Mouse (Mus musculus) cerebellum, adult 2 months (tissue): Measurements from ENCODE around the gene Bcr.

Experiments used
- CTCF ChIP-seq: fragments of 200-500 bp; IDR thresholded peaks from 2 replicates; pipeline ENCODE4 v1.5.1; 2011; ENCODE audit warnings: low read depth, mild to moderate bottlenecking, control low read depth, low read length, moderate library complexity, borderline replicate concordance; ENCODE audit not compliant: insufficient read depth
- POLR2A ChIP-seq: fragments of 200-500 bp; IDR thresholded peaks from 2 replicates; pipeline ENCODE4 v1.6.1; 2011; ENCODE audit warnings: low read length, control low read depth, borderline replicate concordance; ENCODE audit not compliant: insufficient read depth

DNA sequence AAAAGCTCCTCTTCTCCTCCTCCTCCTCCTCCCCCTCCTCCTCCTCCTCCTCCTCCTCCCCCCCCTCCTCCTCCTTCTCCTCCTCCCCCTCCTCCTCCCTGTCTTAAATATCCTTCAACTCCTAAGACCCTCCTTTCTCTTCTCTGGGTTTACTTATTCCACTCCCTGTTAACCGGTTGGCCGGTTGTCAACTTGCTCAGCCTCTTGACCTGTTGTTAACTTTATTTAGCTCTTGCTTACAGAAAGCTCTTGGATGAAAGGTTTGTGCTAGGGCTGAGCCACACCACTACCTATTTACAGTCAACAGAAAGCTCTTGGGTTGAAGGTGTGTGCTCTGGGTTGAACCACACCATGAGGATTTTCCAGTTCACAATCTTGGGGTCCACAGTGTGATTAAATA is 40.1 kb upstream of the Bcr start:
- TF ChIP-seq CTCF: no peak
- TF ChIP-seq POLR2A: no peak
